Mouse (Mus musculus) heart, adult 2 months (tissue): ENCODE data around the gene Wbp11.

Source experiments
- CTCF ChIP-seq: fragments of 200-600 bp; IDR thresholded peaks from 2 replicates; pipeline ENCODE4 v1.8.1; 2022; ENCODE audit warnings: antibody characterized with exemption, mild to moderate bottlenecking, moderate library complexity
- EP300 ChIP-seq: fragments of 200-500 bp; IDR thresholded peaks from 2 replicates; pipeline ENCODE4 v1.6.1; 2011; ENCODE audit warnings: low read depth, low read length, control low read depth; ENCODE audit not compliant: insufficient read depth
- POLR2A ChIP-seq: fragments of 200-500 bp; IDR thresholded peaks from 2 replicates; pipeline ENCODE4 v1.6.1; 2011; ENCODE audit warnings: mild to moderate bottlenecking, low read depth, low read length, control low read depth; ENCODE audit not compliant: insufficient read depth

DNA sequence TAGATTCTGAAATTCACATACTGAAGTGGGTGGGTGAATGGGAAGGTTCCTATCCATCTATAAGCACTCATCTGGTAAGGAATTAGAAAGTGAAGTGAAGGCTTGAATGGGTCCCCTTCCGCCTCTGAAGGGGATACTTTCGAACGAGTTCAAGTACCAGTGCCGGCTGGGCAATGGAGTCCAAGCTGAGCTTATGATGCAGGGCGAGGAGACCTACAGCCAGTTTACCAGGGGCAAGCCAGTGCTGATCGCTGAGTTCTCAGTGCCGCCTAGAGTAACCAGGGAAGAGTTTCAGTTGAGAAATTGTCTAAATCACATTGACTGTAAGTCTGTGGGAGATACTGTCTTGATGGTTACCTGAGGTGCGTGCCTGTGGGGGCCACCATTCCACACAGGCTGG, 27.3 kb downstream of the Wbp11 start:
- TF ChIP-seq CTCF (no peak), EP300 (no peak), POLR2A (no peak)
